Mouse (Mus musculus) left cerebral cortex, postnatal 25 days (tissue): ENCODE results near the gene Chd1. TPM values are rescaled to one million over a fixed set of nuclear protein-coding genes. Genes with fewer than 3 reads are reported as not detected.
"Not testable (repeated sequence)": the region's sequence is repeated elsewhere in the genome, so short reads cannot be mapped to it uniquely, and the experiment has no call there.

Source experiments
- DNase-seq, 2 experiments: peaks; one replicate each; pipeline ENCODE4 v3.0.0; 2022; ENCODE audit warnings: low spot score in 2 of 2, mixed read lengths in 1 of 2
- intact Hi-C: fragments of 180-260 bp; cut with DNase I; formaldehyde crosslinking; loops from one replicate; pipeline ENCODE4 v1.15.1; 2025
- total RNA-seq, 2 experiments: library from RNA; stranded (reverse); gene quantifications; 2 replicates each; pipeline ENCODE4 v1.2.3; 2021

The Chd1 gene
- total RNA-seq, 2 experiments from 2014 or later: 23.8 to 23.9 TPM

- intact Hi-C loops: loop anchor here (5.0 kb wide), 1 partner anchor 191 kb away; no protein-coding TSS in a partner anchor
- no peak for DNase-seq
Measured at GRCm38 (mm10) chr17:15723291-15723690, 18.5 kb downstream of the Chd1 start.

GRCm38 (mm10) chr17:15723866-15724475 is 19.2 kb downstream of the Chd1 start:
- intact Hi-C loops: loop anchor here (2.0 to 5.0 kb wide), 2 partner anchors 101 to 192 kb away; no protein-coding TSS in a partner anchor
- DNase-seq: peak in 1 of 2 experiments; percentile 42

- DNase-seq: no peak
- intact Hi-C loops: loop anchor here (5.0 kb wide), 1 partner anchor 36 kb away; no protein-coding TSS in a partner anchor
Measured at GRCm38 (mm10) chr17:15731706-15732105, 26.9 kb downstream of the Chd1 start.

- no peak for DNase-seq
- intact Hi-C loops: no loop called here
Measured at GRCm38 (mm10) chr17:15737346-15737917, 32.7 kb downstream of the Chd1 start.

- no peak for DNase-seq
- intact Hi-C loops: no loop called here
Measured at GRCm38 (mm10) chr17:15741836-15742235, 37.1 kb downstream of the Chd1 start.

- intact Hi-C loops: no loop called here
- DNase-seq: no peak
Measured at GRCm38 (mm10) chr17:15742953-15743352, 38.2 kb downstream of the Chd1 start.

- intact Hi-C loops: no loop called here
- DNase-seq: no peak
Measured at GRCm38 (mm10) chr17:15743379-15743778, 38.6 kb downstream of the Chd1 start.

- intact Hi-C loops: no loop called here
- no peak for DNase-seq
Measured at GRCm38 (mm10) chr17:15746696-15747095, 41.9 kb downstream of the Chd1 start.

- no peak for DNase-seq
- intact Hi-C loops: no loop called here
Measured at GRCm38 (mm10) chr17:15748022-15748421, 43.3 kb downstream of the Chd1 start.

GRCm38 (mm10) chr17:15751264-15751663 is 46.5 kb downstream of the Chd1 start:
- intact Hi-C loops, DNase-seq: not testable (repeated sequence)

- DNase-seq: no peak
- intact Hi-C loops: no loop called here
Measured at GRCm38 (mm10) chr17:15761191-15761590, 56.4 kb downstream of the Chd1 start.

GRCm38 (mm10) chr17:15769081-15769724 is 64.4 kb downstream of the Chd1 start:
- DNase-seq: no peak
- intact Hi-C loops: loop anchor here (5.0 kb wide), 1 partner anchor 37 kb away; no protein-coding TSS in a partner anchor

GRCm38 (mm10) chr17:15773956-15774355 is 69.2 kb downstream of the Chd1 start:
- DNase-seq: no peak
- intact Hi-C loops: no loop called here

GRCm38 (mm10) chr17:15774565-15775215 is 69.9 kb downstream of the Chd1 start:
- intact Hi-C loops: no loop called here
- no peak for DNase-seq

- DNase-seq: no peak
- intact Hi-C loops: no loop called here
Measured at GRCm38 (mm10) chr17:15776349-15776748, 71.6 kb downstream of the Chd1 start.

GRCm38 (mm10) chr17:15777979-15778378 is 73.2 kb downstream of the Chd1 start:
- DNase-seq: no peak
- intact Hi-C loops: no loop called here

- DNase-seq: no peak
- intact Hi-C loops: loop anchor here (5.0 kb wide), 2 partner anchors 880 to 1140 kb away; no protein-coding TSS in a partner anchor
Measured at GRCm38 (mm10) chr17:15787036-15787435, 82.3 kb downstream of the Chd1 start.

GRCm38 (mm10) chr17:15790716-15791115 is 85.9 kb downstream of the Chd1 start:
- intact Hi-C loops: no loop called here
- DNase-seq: no peak

- DNase-seq: no peak
- intact Hi-C loops: no loop called here
Measured at GRCm38 (mm10) chr17:15799195-15799793, 94.5 kb downstream of the Chd1 start.
